Mouse (Mus musculus) liver, postnatal 0 days (tissue): ENCODE results near the gene Ncor2. TPM values are rescaled to one million over a fixed set of nuclear protein-coding genes. Genes with fewer than 3 reads are reported as not detected.

Experiments
- ATAC-seq: fragments of 200-750 bp; cut with Nextera tagmentation; 2 replicates; pipeline ENCODE4 v1.8.0; 2017; ENCODE audit warnings: mild to moderate bottlenecking, moderate library complexity
- DNase-seq: peaks from one replicate; pipeline ENCODE4 v3.0.0-alpha.2; 2016
- H3K27ac ChIP-seq: fragments of 300-500 bp; sonication (generic); 2 replicates; pipeline ENCODE4 v1.5.1; 2014; ENCODE audit warnings: antibody characterized with exemption, moderate library complexity, mild to moderate bottlenecking, low read depth
- H3K27me3 ChIP-seq: fragments of 300-500 bp; sonication (generic); 2 replicates; pipeline ENCODE4 v1.6.1; 2014; ENCODE audit warnings: low read length, control low read depth, mixed read lengths; ENCODE audit not compliant: insufficient read depth
- H3K36me3 ChIP-seq: fragments of 300-500 bp; sonication (generic); replicated peaks from 2 replicates; pipeline ENCODE4 v1.6.1; 2014; ENCODE audit warnings: mild to moderate bottlenecking, control low read depth, low read length, moderate library complexity, mixed read lengths; ENCODE audit not compliant: insufficient read depth
- H3K4me1 ChIP-seq: fragments of 300-500 bp; sonication (generic); 2 replicates; pipeline ENCODE4 v1.6.1; 2014; ENCODE audit warnings: antibody characterized with exemption, mild to moderate bottlenecking, control low read depth; ENCODE audit not compliant: insufficient read depth
- H3K4me2 ChIP-seq: fragments of 300-500 bp; sonication (generic); 2 replicates; pipeline ENCODE4 v1.6.1; 2014; ENCODE audit warnings: low read depth, mild to moderate bottlenecking, low read length, moderate library complexity, mixed read lengths
- H3K4me3 ChIP-seq: fragments of 300-500 bp; sonication (generic); 2 replicates; pipeline ENCODE4 v1.5.1; 2014; ENCODE audit warnings: low read depth, low read length
- H3K9ac ChIP-seq: fragments of 300-500 bp; sonication (generic); replicated peaks from 2 replicates; pipeline ENCODE4 v1.6.1; 2014; ENCODE audit warnings: mild to moderate bottlenecking, moderate library complexity
- H3K9me3 ChIP-seq: fragments of 300-500 bp; sonication (generic); 2 replicates; pipeline ENCODE4 v1.6.1; 2016; ENCODE audit warnings: mild to moderate bottlenecking, control low read depth, low read length, mixed read lengths
- CTCF ChIP-seq: sonication (generic); IDR thresholded peaks from 2 replicates; pipeline ENCODE4 v1.5.1; 2016; ENCODE audit warnings: antibody characterized with exemption, low read depth
- EP300 ChIP-seq: IDR thresholded peaks from 2 replicates; pipeline ENCODE4 v1.6.1; 2016; ENCODE audit warnings: antibody characterized with exemption, low read depth, mild to moderate bottlenecking
- WGBS: fragments of 180-500 bp; shearing (Covaris S2); extraction: QIAGEN DNeasy Blood & Tissue Kit; methylation state at CpG from one replicate; pipeline ENCODE4 v1.1.7; 2014; ENCODE audit not compliant: insufficient replicate concordance; 5-methylcytosine and 5-hydroxymethylcytosine counted together
- polyA plus RNA-seq: library from polyadenylated mRNA; unstranded; fragments of >200 nt; fragmentation: Nextera tagmentation; extraction: Ambion mirVana; gene quantifications from 2 replicates; pipeline ENCODE4 v1.2.1, GENCODE M21; 2015

Ncor2 gene
- polyA plus RNA-seq, 1 experiment from 2014 or later: 3.1 TPM

GRCm38 (mm10) chr5:125067673-125068072 lies 111.3 kb downstream of the Ncor2 start:
- Histone ChIP-seq H3K4me3 (no peak overlapping the region), H3K27me3 (no peaks in the 10 kb centered on the region), H3K9ac (no peak overlapping the region), H3K27ac (no peak overlapping the region), H3K4me1 (peaks cover 13% of the 10 kb centered on the region), H3K4me2 (no peak overlapping the region), H3K9me3 (no peaks in the 10 kb centered on the region), H3K36me3 (peaks cover 36% of the 10 kb centered on the region)
- 90% methylated on average over 14 of the region's 14 CpGs for WGBS
- ATAC-seq (no peak), DNase-seq (no peak)
- TF ChIP-seq CTCF (no peak), EP300 (no peak)

- DNase-seq: peak; percentile 85
- no peaks in the 10 kb centered on the region for H3K27me3 ChIP-seq
- H3K4me1 ChIP-seq: peaks cover 4% of the 10 kb centered on the region
- peaks cover 36% of the 10 kb centered on the region for H3K36me3 ChIP-seq
- H3K4me2 ChIP-seq: no peak overlapping the region
- H3K4me3 ChIP-seq: no peak overlapping the region
- peak; percentile 96 for TF ChIP-seq CTCF
- TF ChIP-seq EP300: no peak
- H3K27ac ChIP-seq: no peak overlapping the region
- ATAC-seq: no peak
- no peak overlapping the region for H3K9ac ChIP-seq
- no peaks in the 10 kb centered on the region for H3K9me3 ChIP-seq
- WGBS: 80% methylated on average over 13 of the region's 13 CpGs
Observed at GRCm38 (mm10) chr5:125066479-125067471, 112.2 kb downstream of the Ncor2 start.

- no peak for ATAC-seq
- DNase-seq: no peak
- 87% methylated on average over 17 of the region's 17 CpGs for WGBS
- Histone ChIP-seq H3K9ac (no peak overlapping the region), H3K4me1 (peaks cover 17% of the 10 kb centered on the region), H3K4me3 (no peak overlapping the region), H3K36me3 (peaks cover 28% of the 10 kb centered on the region), H3K27me3 (no peaks in the 10 kb centered on the region), H3K9me3 (no peaks in the 10 kb centered on the region), H3K4me2 (no peak overlapping the region), H3K27ac (no peak overlapping the region)
- TF ChIP-seq CTCF (no peak), EP300 (no peak)
Observed at GRCm38 (mm10) chr5:125063015-125063414, 116.0 kb downstream of the Ncor2 start.

- no peaks in the 10 kb centered on the region for H3K27me3 ChIP-seq
- peak overlapping the region; percentile 44 for H3K4me3 ChIP-seq
- whole genome bisulfite sequencing: 10% methylated on average over 27 of the region's 29 CpGs
- H3K9ac ChIP-seq: peak overlapping the region; percentile 44
- H3K4me1 ChIP-seq: peaks cover 49% of the 10 kb centered on the region
- H3K36me3 ChIP-seq: peaks cover 7% of the 10 kb centered on the region
- DNase-seq: peak; percentile 74
- H3K27ac ChIP-seq: peak overlapping the region; percentile 57
- peak; percentile 44 for ATAC-seq
- peak overlapping the region; percentile 72 for H3K4me2 ChIP-seq
- H3K9me3 ChIP-seq: no peaks in the 10 kb centered on the region
- TF ChIP-seq EP300 (no peak), CTCF (no peak)
Observed at GRCm38 (mm10) chr5:125058267-125058668, 120.8 kb downstream of the Ncor2 start.

GRCm38 (mm10) chr5:125057555-125058266 lies 121.3 kb downstream of the Ncor2 start:
- Histone ChIP-seq H3K9me3 (no peaks in the 10 kb centered on the region), H3K27me3 (no peaks in the 10 kb centered on the region), H3K9ac (peak overlapping the region; percentile 44), H3K36me3 (peaks cover 7% of the 10 kb centered on the region), H3K4me1 (peaks cover 54% of the 10 kb centered on the region), H3K4me2 (peak overlapping the region; percentile 72), H3K27ac (peak overlapping the region; percentile 57), H3K4me3 (peak overlapping the region; percentile 44)
- peak; percentile 44 for DNase-seq
- ATAC-seq: peak; percentile 8; the same call in 1 of the 2 replicates
- WGBS: 29% methylated on average over 29 of the region's 29 CpGs
- TF ChIP-seq CTCF: no peak
- TF ChIP-seq EP300: no peak
